Mouse (Mus musculus) v-Abl transformed pro-B cells (cell line): Measurements from ENCODE around the gene Foxred2.

ENCODE experiments used
- in situ Hi-C, 2 experiments: fragments of 400-800 bp; cut with MboI; formaldehyde crosslinking; loops; one replicate each; pipeline ENCODE4 v1.15.1; 2025; ENCODE audit not compliant: unreplicated experiment in 2 of 2

Gene Foxred2

DNA sequence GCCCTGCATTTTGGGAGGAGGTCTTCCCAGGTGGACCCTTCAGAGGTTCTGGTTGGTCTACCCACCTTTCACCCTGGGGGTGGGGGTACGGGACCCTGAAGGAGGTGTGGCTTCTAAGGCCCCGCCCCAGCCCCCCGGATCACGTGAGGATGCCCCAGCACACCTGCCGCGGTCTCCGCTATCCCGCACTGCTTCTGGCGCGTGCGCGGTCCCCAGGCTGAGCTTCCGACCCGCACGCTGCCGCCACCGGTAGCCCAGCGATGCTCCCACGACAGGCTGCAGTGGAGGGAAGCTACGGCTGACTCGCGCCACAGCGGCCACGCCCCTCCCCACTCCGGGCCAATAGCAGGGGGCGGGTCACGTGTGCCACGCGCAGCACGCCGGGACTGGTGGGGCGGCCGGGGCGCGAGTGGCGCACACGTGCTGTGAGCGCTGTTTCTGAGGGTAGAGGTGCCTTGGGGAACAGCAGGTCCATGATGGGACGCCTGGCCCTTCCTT is at the start of gene Foxred2:
Foxred2 (minus strand) TSS at position 319 of the 498 bp plus-strand sequence.
- in situ Hi-C loops: no loop called here

DNA sequence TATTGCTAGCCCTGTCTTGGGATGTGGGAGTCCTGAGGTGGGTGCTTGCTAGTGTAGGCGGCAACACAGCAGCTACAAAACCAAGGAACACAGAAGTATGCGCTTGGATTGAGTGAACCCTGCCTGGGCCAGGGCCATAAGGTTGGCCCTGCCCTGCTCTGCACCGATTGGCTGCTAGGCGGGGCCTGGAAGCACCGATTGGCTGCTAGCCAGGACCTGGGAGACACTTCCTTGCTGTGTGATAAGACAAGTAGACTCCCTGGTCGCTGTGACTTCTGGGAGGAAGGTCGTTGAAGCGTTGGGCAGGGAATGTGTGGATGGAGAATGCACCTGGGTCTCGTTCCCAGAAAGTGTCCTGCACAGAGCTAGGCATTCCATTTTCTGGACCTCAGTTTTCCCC is 47.4 kb upstream of the Foxred2 start:
- in situ Hi-C loops: loop anchor here (25.0 kb wide), 2 partner anchors 567 to 808 kb away; partner anchors contain the start of genes Apol7b (in 1 of the 2) and Card10 (in 1 of the 2)

DNA sequence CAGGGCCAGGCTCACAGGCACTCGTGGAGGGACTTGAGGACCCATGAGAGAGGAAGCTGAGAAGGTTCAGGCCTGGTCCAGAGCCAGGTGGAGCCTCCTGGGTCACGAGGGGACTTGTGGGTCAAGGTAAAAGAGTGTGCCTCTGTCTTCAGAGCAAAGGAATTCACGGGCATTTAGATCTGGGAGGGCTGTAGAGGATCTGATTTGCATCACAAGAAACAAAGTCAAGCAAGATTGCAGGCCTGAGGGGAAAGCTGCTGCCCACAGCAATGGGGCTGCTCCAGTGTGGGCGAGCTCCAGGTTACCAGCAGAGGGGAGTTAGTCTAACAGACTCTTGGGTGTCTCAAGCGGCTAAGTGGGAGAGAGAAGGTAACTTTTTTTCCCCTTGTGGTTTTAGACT is 44.9 kb upstream of the Foxred2 start:
- in situ Hi-C loops: loop anchor here (25.0 kb wide), 2 partner anchors 564 to 811 kb away; partner anchors contain the start of genes Apol7b (in 1 of the 2) and Card10 (in 1 of the 2)

DNA sequence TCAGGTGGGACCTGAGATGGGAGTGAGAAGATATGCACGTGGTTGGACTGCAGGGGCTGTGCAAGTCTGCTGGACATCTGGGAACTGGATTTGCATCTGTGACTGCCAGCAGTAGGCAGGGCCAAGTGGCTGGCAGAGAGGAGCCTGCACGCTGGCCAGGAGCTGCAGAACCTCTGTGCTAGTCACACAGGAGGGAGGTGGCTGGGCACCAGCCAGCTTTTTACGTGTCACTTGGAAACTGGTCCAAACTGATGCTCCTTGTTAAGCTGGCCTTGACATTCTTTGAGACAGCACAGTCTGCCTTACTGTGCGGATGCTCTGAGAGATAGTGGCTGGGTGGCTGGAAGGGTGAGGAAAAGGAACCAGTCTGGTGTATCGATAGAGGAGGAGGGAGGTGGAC is 32.0 kb upstream of the Foxred2 start:
- in situ Hi-C loops: loop anchor here in 1 of 2 experiments (10.0 kb wide), 1 partner anchor 376 kb away; no protein-coding TSS in a partner anchor

DNA sequence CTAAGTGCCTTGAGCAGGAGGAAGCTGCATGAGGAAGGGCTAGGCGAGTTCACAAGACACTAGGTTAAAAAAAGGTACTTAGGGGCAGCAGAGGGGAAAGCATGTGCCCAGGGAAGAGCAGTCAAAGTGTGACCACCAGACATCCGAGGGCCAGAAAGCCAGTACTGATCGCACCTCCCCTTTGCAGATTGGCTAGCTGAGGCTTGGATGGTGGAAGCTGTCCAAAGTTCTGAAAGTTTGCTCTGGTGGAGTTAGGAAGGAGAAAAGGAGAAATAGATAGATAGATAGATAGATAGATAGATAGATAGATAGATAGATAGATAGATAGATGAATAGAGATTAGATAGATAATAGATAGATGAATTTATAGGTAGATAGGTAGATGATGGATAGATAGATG is 26.9 kb upstream of the Foxred2 start:
- in situ Hi-C loops: loop anchor here (5.0 to 10.0 kb wide), 2 partner anchors 381 to 384 kb away; no protein-coding TSS in a partner anchor

DNA sequence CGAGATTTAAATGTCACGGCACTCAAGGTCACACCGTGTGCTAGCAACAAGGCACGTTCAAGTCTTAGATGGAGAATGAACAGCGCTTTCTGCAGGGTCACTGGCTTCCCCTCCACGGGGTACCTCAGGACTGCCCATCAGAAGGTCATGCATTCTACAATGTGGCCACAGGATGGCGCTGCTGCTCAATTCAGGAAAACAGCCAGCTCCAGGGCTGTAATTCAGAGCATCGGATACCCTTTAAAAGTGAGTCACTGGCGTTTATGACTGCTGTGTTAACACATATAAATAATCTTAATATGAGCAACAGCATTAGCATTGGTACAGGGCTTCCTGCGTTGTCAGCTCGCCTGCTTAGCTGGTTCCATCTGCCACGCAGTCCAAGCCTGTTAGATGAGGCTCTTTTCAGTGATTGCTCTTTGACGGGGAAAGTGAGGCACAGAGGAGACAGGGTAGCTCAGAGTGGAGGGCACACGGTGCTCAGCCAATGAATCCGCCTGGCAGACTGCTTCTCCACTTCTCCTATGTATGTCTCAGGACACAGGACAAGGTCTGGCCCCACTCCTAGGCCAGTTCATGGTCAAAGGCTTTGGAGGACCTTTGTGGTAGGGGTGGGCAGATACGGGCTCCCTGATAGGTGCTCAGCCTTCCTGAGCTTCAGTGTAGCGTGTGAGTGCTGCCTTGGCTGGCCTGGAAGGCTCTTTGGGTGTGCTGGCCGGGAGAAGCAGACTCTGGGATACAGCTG is 25.8 kb upstream of the Foxred2 start:
- in situ Hi-C loops: loop anchor here (5.0 to 10.0 kb wide), 2 partner anchors 382 to 385 kb away; no protein-coding TSS in a partner anchor

DNA sequence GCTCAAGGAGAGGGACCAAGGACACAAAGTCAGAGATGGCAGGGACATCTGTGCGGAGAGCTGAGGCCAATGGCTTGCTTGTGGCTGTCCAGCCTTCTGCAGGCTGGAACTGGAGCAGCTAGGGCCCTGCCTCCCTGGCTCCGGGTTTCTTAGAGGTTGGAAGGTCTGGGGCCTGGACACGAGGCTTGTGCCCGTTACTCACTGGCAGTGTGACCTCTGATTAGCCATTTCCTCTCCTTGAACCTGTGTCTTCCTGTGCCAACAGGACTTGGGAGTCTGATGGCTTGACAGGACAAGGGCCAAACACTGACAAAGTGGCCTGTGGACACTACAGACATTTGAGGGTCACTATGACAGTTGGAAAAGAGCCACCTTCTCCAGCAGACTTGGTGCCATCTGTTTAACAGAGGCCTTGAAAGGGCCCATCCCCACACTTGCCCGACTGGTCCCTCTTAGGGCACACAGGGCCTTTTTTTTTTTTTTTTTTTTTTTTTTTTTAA is 24.7 kb upstream of the Foxred2 start:
- in situ Hi-C loops: loop anchor here (5.0 to 10.0 kb wide), 2 partner anchors 384 to 386 kb away; no protein-coding TSS in a partner anchor

DNA sequence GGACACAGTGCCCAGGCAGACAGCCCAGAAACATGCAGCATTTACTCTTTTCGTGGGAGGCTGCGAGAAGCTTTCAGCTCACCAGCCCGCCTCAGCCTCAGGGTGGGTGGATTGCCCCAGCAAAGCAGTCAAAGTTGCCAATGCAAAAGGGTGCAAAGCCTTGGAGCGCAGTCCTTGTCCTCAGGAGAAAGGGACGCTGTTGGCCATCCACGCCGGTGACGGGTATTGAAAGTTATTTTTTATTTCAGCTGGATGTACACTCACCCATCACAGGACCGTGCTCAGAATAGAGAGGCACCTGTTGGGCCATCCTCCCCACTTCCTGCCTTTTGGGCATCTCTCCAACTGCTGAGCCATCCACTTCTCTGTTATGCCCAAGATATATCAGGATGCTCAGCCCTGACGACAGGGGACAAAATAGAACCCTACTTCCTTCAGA is 22.9 kb upstream of the Foxred2 start:
- in situ Hi-C loops: loop anchor here in 1 of 2 experiments (10.0 kb wide), 3 partner anchors 185 to 555 kb away; partner anchors contain the start of genes C1qtnf6 and Ncf4

DNA sequence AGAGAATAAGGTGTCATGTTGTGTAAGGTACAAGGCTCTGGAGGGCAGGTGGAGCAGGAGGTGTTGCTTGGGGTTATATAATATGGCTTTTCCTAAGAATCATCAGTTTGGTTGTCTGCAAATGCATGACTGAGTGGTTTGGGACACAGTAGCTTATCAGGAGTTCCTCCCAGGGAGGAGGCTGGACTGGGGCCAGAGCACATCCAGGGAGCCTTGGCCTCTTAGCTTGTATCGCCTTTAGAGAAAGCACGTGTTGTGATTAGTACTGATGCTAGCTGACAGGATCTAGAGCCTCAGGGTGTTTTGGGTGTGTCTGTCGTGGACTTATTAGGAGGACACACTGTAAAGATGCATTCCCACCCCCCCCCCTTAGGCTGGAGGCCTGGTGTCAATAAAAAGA is 21.1 kb upstream of the Foxred2 start:
- in situ Hi-C loops: loop anchor here in 1 of 2 experiments (10.0 kb wide), 3 partner anchors 187 to 557 kb away; partner anchors contain the start of genes C1qtnf6 and Ncf4

DNA sequence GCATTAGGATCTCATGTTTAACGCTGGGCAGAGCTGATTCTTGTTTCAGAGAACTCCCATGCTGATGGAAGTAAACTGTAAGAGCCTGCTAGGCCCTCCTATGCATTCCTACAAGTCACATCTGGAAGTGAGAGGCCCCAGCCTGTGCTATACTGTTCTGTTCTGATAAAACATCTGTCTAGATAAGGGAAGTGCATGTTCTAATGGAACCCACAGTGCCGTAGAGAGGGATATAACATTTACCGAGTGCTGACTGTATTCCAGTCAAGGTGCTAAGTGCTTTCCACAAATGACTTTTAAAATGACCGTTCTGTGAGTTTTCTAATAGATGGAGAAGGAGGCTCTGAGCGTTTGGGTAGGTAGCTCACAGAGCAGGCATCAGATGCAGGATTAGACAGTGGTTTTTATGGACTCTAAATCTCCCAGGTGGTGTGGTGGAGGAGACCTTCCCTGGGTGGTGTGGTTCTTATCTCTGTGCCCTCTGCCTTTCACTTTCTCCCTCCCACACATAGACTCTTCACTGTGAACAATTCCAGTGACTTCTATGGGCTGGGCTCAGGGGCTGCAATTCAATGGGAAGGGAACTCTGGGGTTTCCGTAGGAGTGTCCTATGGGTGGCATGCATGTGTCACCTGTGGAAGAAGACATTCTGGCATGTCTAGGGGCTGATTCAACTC is 17.8 kb upstream of the Foxred2 start:
- in situ Hi-C loops: loop anchor here (5.0 to 10.0 kb wide), 4 partner anchors 42 to 560 kb away; partner anchors contain the start of genes C1qtnf6 (in 1 of the 2) and Ncf4 (in 1 of the 2)

DNA sequence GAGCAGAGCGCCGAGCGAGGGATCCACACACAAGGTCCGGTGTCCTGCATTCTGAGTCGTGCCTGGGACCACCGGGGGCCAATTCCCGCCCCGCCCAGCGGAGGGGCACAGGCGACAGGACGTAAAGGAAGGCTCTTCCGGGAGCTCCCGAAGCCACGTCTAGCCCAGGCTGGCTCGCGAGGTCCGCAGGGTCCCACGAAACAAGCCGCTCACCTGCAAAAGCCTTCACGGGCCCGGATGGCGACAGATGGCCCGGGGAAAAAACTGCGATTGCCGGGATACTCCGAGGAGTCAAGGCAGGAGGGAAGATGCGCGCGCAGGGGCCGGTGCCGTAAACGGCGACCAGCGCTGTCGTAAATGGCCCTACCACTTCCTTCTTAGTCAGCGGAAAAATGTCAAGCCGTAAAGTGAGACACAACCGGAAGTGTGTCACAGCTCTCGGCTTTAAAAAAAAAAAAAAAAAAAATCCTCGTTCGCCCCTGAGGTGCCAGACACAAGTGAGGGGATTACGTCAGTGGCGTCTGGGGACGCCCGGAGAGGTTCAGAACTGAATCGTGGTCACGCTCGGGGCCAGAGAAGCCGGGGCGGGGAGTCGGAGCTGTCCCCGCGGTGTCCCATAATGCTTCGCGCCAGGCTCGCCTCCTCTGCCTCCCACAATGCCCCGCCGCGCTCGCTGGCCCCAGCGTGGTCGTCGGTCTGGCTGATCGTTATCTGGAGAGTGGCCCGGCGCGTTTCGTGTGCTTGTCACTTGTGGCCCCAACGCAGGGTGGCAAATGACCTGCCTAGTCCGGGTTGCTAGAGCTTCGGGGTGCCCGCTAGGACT is 14.2 kb upstream of the Foxred2 start, which contains the start of gene Eif3d:
Eif3d (minus strand) TSS at position 344 of the 823 bp plus-strand sequence.
- in situ Hi-C loops: loop anchor here (5.0 to 10.0 kb wide), 4 partner anchors 38 to 564 kb away; partner anchors contain the start of genes C1qtnf6 (in 1 of the 2) and Ncf4 (in 1 of the 2)

DNA sequence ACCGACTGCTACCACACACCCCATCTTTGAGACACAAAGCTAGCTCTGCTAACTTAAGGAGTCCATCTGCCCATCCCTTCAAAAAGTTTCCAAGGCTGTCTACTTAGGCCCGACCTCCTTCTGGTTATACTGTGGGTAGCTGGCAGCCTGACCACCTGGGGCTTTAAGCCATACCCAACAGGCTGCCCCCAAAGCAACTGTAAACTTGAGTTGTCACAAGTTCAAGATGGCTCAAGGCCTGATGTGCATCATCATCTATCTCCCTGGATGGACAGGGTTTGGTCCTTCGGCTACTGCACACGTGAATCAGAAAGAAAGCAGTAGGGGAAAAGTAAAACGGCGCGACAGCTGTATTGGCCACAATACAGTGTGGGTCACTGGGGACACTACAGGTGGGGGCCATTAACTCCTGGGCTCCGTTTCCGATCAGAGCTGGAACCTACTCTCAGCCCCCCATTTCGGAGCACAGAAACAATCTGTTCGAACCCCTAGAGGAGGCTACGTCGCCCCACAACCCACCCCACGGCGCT is 13.5 kb upstream of the Foxred2 start:
- in situ Hi-C loops: loop anchor here (5.0 to 10.0 kb wide), 4 partner anchors 38 to 565 kb away; partner anchors contain the start of genes C1qtnf6 (in 1 of the 2) and Ncf4 (in 1 of the 2)

DNA sequence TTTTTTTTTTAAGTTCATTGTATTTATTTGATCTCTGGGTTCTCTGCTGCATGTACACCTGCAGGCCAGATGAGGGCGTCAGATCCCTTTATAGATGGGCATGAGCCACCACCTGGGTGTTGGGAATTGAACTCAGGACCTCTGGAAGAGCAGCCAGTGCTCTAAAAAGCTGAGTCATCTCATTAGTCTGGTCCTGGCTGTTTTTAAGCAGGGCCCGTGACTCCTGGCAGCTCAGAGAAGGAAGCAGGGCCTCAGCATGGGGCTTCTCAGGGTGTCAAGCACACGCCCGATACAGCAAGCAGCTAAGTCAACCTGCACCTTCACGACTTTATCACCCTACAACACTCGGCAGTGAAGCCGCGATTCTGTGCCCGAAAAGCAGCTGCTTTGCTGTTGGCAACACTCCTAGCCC is 8.6 kb upstream of the Foxred2 start:
- in situ Hi-C loops: no loop called here

DNA sequence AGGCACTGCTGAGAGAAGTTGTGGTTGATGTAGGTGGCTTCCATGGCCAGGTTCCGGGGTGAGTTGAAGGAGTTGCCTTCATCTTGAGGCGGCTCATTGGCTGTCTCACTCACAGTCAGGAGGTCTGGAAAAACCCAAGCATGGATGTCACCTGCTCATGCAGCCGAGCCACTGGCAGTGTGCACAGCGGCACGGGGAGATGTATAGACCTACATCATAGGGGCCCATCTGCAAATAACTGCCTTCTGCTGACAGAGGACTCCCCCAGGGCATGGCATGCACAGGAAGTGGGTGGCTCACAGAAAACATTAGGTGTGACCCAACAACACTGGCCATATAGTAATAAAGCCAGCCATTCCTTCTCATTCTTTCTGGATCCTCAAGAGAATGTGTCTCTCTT is 5.9 kb upstream of the Foxred2 start:
- in situ Hi-C loops: no loop called here

DNA sequence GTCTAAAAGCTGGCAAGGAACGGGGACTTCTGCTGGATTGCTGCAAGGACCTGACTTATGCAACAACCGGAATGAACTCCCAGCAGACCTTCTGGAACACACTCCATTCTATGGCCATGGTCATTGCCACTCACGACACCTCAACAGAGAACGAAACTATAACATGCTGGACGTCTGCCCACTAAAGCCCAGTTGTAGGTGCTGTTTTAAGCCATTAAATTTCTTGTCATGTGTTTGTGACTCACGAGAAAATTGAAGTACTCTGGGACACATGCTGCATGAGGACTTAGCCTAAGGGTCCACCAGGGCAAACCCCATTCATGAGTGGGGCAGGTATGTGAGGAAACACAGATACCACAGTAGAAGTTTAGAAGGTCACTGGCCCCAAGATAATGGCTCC is 4.2 kb upstream of the Foxred2 start:
- in situ Hi-C loops: no loop called here

DNA sequence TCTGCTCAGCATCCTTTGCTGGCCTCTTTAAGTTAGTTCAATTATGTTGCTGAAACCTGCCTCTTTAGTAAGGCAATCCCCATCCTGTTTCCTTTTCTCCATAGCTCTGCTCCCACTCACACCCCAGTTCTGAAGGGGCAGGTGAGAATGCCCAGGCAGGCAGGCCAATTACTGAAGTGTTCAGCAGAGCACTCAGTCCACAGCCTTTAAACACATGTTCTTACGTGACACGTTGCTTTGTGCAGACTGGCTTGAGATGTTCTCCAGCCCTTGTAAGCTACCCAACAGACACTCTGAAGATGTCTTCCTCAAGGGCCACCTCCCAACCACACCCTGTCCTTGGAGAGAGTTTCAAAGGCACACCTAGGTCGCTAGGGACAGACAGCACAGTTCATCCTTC is 1.5 kb upstream of the Foxred2 start:
- in situ Hi-C loops: no loop called here

DNA sequence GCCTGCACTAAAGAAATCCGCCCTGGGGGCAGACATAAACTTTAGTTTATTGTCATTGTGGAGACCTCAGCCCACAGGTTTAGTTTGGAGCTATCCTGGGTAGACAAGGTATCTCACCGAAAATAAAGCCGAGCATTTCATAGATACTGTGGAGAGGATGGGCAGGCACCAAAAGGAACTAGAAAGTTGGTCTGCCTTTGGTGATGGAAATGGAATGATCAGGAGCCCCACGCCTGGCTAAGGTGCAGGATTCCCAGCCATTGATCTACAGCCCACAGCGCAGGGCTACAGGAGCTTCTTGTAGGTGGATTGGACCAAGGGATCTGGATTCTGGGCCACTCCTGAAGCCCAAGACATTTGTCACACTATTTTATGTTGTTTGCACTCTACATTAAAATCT is 1.1 kb upstream of the Foxred2 start:
- in situ Hi-C loops: no loop called here

DNA sequence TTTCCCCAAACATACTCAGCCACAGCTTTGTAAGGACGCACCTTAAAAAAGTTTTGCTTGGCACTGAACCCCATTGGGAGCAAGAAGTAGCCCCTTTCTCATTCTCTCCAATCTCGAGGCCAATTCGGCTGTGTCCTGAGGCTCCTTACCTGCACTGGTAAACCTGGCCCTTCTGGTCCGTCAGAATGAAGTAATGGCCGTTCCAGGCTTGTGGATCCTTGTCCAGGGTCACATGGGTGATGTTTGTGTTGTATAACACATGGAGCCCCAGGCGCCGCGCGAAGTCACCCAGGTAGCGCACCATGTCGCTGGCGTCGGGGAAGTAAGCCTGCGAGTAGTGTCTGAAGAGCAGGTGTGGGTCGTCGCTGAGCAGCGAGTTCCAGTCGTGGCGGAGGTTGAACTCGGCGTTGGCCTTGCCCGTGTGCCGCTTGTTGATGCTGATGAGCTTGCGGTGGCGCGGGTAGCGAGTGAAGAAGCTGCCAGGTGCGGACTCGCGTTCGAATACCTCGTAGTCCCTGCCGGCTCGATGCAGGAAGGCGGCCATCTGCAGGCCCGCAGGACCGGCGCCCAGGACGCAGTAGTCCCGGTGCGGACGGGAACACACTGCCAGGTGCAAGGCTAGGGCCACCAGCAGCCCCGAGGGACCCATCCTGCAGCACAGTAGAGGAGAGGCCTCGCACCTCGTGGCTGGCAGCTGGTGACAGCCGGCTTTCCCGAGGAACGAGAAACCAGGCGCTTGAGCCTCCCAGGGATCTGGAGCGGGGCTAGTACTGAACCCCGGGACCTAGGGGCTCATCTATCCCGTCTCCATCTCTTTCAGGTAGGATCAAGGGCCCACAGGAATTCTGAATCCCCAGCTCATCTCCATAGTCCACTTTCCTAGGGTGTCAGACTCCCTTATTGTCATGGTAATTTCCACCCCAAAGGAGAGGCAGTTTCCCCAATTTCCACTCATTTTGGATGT is 800 bp downstream of the Foxred2 start:
- in situ Hi-C loops: no loop called here
